Mouse (Mus musculus) gastrocnemius, postnatal 4 days (tissue): ENCODE results near the gene Tmpo. TPM values are rescaled to one million over a fixed set of nuclear protein-coding genes. Genes with fewer than 3 reads are reported as not detected.
A peak's percentile ranks its signal among the peaks of the same experiment; 100 is the strongest.

ENCODE experiments used
- DNase-seq, 2 experiments: peaks; one replicate each; pipeline ENCODE4 v3.0.0; 2021 to 2022; ENCODE audit warnings: low spot score in 2 of 2, mixed read lengths in 2 of 2
- total RNA-seq, 2 experiments: library from RNA; stranded (reverse); gene quantifications; 2 replicates each; pipeline ENCODE4 v1.2.3; 2021

Tmpo gene
- total RNA-seq, 2 experiments from 2014 or later: 170 to 177 TPM

DNA sequence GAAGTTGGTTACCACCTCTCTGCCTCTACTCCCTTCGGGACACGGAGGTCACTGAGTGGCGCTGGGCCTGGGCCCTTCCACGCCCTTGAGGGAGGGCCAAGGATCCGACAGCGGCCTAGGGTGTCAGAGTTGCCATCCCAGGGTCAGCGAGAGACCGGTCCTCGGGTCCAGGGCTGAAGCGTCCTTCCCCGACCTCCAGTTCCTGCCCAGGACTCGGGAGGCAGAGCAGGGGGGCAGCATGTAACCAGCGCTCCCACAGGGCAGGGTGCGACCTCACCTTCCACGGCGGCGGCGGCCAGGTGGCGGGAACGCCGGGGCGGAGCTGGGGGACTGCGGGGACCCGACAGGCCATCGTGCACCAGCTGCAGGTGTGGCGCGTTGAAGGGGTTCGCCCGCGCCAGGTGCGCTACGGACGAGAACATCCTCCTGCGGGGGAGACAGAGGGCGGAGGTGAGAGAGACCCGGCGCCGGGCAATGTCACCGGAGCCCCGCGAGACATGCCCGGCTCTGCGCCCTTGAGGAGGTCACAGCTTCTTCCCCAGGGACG is 57.8 kb downstream of the Tmpo start:
- peak in 1 of 2 experiments; percentile 25 for DNase-seq

DNA sequence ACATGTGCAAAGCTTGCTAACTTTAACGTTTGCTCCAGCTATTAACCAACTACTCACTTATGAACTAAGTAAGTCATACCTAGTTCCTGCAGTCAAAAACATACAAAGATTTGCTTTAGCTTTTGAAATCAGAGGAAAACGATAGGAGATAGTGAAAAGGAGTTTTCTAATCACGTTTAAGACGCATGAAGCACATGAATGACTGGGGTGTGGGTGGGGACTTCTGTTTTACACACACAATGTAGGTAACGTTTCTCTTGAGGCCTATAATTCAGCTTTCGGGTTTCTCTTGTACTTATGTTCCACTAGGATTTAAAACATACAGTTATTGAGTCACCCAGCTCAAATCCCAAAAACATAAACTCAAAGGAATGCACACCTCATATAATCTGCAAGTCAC is 58.5 kb downstream of the Tmpo start:
- no peak for DNase-seq

- no peak for DNase-seq
These were observed 64.2 kb downstream of the Tmpo start for GRCm38 (mm10) chr10:91116958-91117357.

GRCm38 (mm10) chr10:91109841-91110240 is 71.3 kb downstream of the Tmpo start:
- no peak for DNase-seq

DNA sequence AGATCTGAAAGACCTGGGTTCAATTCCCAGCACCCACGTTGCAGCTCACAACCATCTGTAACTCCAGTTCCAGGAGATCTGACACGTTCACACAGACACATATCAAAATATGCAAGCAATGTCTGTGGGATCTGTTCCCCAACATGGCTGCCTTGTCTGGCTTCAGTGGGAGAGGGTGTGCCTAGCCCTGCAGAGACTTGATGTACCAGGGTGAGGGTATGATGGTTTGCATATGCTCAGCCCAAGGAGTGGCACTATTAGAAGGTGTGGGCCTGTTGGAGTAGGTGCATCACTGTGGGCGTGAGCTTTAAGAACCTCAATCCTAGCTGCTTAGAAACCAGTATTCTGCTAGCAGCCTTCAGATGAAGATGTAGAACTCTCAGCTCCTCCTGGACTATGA is 75.1 kb downstream of the Tmpo start:
- DNase-seq: no peak

DNA sequence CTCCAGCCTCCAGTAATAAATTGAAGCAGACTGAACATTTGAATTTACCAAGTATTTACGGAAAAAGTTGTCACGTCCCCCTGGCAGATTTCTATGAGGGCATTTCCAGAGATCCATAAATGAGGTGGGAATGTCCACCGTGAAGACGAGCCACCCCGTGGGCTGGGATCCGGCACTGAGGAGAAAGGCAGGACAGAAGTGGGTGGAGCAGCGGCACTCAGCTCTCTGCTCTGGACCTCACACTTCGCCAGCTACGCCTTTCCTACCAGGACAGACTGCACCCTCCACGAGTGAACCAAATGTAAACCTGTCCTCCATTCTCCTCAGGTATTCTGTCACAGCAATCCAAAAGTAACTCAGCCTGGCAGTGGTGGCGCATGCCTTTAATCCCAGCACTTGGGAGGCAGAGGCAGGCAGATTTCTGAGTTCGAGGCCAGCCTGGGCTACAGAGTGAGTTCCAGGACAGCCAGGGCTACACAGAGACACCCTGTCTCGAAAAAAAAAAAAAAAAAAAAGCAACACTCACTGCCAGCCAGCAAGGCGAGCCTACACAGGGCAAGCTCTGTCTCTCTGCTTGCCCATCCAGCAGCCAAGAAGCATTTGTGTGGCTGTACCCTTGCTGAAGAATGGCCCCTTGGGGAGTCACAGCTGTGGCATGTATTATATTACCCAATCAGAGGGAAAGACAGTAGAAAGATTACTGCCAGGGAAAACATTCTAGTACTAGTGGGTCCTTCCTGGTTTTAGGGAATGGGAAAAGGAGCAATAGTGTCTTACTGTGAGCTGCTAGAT is 78.1 kb downstream of the Tmpo start:
- no peak for DNase-seq

GRCm38 (mm10) chr10:91101936-91102335 is 79.2 kb downstream of the Tmpo start:
- no peak for DNase-seq

DNA sequence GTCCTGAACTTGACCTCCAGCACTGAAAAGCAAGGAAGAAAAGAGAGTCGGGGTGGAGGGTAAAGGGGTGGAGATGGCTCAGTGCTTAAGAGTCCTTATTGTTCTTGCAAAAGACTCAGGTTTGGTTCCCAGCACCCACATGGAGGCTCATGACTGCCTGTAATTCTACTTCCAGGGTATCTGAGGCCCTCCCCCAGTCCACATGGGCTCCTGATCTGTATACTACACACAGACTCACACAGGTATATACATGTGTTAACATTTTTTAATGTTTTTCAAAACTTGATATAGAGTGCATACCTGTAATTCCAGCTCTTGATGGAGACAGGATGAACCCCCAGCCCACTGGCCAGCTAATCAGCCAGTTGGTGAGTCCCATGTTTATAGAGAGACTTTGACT is 81.0 kb downstream of the Tmpo start:
- DNase-seq: no peak

GRCm38 (mm10) chr10:91098056-91098455 is 83.1 kb downstream of the Tmpo start:
- no peak for DNase-seq

Other genes with a start within 250 kb of the Tmpo start
- 10 to 100 TPM; 17.2 to 19.5 TPM for gene Apaf1, start 98.5 kb downstream of the Tmpo start, total RNA-seq
- gene Ikbip, start 98.4 kb downstream of the Tmpo start, total RNA-seq: 10 to 100 TPM; 42.5 to 43.0 TPM
- 100 to 1,000 TPM; 743 to 774 TPM for gene Slc25a3, start 57.3 kb downstream of the Tmpo start, total RNA-seq